Mouse (Mus musculus) kidney, postnatal 36 days (tissue): ENCODE data around the gene Lig1.

Source experiments
- DNase-seq, 2 experiments: peaks; one replicate each; pipeline ENCODE4 v3.0.0; 2021 to 2022; ENCODE audit warnings: mixed read lengths in 2 of 2

Lig1 gene

GRCm38 (mm10) chr7:13311401-13311800, 34.3 kb downstream of the Lig1 start:
- DNase-seq = no peak

GRCm38 (mm10) chr7:13314095-13314597, 37.1 kb downstream of the Lig1 start:
- peak; percentile 10 to 53 for DNase-seq

- DNase-seq = no peak
Observed at GRCm38 (mm10) chr7:13321424-13321823, 44.3 kb downstream of the Lig1 start.

GRCm38 (mm10) chr7:13324316-13324715, 47.2 kb downstream of the Lig1 start, which contains the start of gene Pla2g4c:
Pla2g4c (plus strand) TSS chr7:13324655.
- no peak for DNase-seq

- DNase-seq = no peak
Observed at GRCm38 (mm10) chr7:13330575-13330974, 53.5 kb downstream of the Lig1 start.

- no peak for DNase-seq
Observed at GRCm38 (mm10) chr7:13355943-13356342, 78.9 kb downstream of the Lig1 start.
